Mouse (Mus musculus) WW6 (cell line): ENCODE measurements around the gene Fuca1.
"Not testable (repeated sequence)": the region's sequence is repeated elsewhere in the genome, so short reads cannot be mapped to it uniquely, and the experiment has no call there.

Experiments used
- DNase-seq: peaks from one replicate; pipeline ENCODE4 v3.0.0-alpha.2; 2013; ENCODE audit warnings: low read depth, low spot score

Fuca1 gene

GRCm38 (mm10) chr4:135922190-135922589 lies 1.7 kb downstream of the Fuca1 start:
- no peak for DNase-seq

DNA sequence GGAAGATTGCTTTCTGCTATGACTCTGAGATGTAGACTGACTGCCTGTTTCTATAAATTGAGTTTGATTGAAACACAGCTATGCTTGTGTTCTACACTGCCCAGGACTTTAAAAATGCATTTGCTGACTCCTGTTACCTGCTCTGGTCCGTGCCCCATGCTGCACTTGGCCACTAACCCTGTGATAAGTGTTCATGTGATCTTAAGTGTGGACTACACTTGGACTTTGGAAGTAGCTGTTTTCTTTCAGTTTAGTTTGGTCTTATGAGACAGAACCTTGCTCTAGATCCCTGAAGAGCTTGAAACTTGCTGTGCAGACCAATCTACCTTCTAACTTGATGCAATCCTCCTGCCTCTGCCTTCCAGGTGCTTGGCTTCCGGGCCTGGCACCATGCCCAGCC lies 3.9 kb downstream of the Fuca1 start:
- no peak for DNase-seq

- no peak for DNase-seq
These were observed 4.8 kb downstream of the Fuca1 start for GRCm38 (mm10) chr4:135925341-135925740.

DNA sequence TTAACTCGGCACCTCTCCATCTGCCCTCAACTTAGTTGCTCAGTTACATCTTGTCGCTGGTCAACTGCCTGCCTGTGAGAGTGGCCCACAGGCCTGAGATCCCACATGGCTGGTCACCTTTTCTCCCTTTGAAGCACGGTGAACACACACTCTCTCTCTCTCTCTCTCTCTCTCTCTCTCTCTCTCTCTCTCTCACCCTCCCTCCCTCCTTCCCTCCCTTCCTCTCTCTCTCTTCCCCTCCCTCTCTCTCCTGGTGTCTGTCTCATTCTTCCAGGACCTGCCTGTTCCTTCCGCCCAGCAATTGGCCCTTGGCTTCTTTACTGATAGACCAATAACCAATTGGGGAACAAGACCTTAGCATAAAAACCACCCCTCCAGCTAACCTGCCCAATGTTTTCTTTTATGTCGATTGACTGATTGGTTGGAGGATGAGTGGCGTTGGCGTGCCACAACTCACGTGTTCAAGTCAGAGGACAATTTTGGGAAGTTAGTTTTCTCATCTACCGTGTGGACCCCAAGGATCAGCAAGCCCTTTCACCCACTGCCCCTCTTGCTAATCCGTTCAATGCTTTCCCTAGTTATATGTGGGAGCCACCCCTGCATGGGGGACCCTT lies 5.8 kb downstream of the Fuca1 start:
- DNase-seq: no peak

- DNase-seq: no peak
These were observed 6.3 kb downstream of the Fuca1 start for GRCm38 (mm10) chr4:135926861-135927260.

DNA sequence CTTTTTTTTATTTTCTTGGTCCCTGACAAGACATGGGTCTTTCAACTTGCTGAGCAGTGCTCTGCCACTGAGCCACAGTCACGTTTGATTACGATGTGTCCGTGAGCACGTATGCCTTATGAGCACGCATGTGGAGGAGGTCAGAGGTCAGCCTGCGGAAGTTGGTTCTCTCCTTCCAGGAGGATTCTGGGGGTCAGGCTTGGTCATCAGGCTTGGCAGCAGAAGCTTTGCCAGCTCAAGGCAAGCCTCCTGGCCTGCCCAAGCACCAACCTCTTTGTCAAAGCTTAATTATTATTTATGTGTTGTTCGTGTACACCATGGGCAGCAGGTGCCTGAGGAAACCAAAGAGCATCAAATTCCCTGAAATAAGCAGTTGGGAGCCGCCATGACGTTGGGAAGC lies 7.8 kb downstream of the Fuca1 start:
- no peak for DNase-seq

GRCm38 (mm10) chr4:135929405-135929804 lies 8.9 kb downstream of the Fuca1 start:
- no peak for DNase-seq

DNA sequence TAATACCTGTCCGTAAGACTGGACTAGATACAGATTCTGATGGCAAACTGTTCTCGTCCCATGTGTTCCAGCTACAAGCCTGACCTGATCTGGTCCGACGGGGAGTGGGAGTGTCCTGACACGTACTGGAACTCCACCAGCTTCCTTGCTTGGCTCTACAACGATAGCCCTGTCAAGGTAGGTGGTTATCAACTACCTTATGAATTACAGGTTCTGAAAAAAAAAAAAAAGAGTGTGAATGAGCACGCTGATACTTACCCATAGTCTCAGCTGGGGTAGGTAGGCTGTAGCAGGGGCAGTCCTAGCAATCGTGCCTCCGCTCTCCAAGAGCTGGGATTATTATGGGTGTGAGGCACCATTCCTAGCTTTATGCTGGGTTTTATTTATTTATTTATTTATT lies 9.3 kb downstream of the Fuca1 start:
- DNase-seq: no peak

- DNase-seq: no peak
These were observed 9.7 kb downstream of the Fuca1 start for GRCm38 (mm10) chr4:135930239-135930638.

- DNase-seq: no peak
These were observed 11.3 kb downstream of the Fuca1 start for GRCm38 (mm10) chr4:135931832-135932231.

GRCm38 (mm10) chr4:135934708-135935500 lies 14.4 kb downstream of the Fuca1 start:
- no peak for DNase-seq

DNA sequence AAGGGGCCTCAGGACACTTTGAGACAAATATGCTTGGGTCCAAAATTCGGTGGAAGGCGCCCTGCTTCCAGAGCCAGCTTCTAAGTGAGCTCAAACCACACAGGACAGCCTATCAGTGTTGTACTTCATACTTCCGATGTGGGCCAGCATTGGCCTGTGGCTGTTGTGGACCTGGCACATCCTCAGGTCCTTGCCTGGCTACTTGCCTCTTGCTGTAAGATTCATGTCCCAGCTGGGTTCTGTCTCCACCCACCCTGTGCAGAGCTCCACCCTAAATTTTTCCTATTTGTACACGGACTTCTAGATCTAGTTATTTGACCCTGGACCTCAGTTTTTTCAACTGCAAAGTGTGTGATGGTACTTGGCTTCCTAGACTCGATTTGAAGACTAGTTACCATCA lies 15.0 kb downstream of the Fuca1 start:
- no peak for DNase-seq

- no peak for DNase-seq
These were observed 18.3 kb downstream of the Fuca1 start for GRCm38 (mm10) chr4:135938858-135939257.

- DNase-seq: not testable (repeated sequence)
These were observed 20.5 kb downstream of the Fuca1 start for GRCm38 (mm10) chr4:135941026-135941425.

GRCm38 (mm10) chr4:135942193-135942592 lies 21.7 kb downstream of the Fuca1 start:
- DNase-seq: no peak

DNA sequence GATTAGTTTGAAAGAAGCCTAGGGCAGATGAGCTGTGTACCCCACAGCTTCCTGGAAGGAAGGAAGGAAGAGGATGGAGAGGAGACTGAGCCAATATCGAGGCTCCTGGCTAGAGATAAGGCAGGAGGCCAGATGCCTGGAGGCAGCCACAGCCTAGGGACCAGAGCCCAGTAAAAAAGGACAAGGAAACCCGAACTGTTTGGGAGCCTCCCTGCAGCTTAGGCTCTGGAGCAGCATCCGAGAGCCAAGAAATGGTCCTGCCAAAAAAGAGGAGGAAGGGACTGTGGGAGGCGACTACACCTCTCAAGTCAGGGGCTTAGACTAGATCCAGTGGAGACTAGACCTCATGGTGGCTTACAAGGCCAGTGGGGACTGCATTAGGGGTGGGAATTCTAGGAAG lies 22.9 kb downstream of the Fuca1 start:
- DNase-seq: no peak

DNA sequence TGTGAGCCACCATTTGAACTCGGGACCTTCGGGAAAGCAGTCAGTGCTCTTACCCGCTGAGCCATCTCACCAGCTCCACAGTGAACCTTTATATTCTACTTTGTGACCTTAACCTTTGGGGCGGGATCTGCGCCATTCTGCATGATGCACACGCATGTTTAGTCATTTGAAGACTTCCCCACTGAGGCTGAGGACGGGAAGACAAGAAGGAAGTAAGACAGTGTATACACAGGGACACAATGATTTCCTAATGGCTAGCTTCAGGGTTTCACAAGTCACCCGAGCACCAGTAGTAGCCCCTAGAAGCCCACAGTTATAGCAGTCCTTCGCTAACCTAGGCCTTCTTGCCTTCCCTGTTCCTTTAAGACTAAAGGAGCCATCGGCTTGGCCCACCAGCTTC lies 25.2 kb downstream of the Fuca1 start:
- no peak for DNase-seq

DNA sequence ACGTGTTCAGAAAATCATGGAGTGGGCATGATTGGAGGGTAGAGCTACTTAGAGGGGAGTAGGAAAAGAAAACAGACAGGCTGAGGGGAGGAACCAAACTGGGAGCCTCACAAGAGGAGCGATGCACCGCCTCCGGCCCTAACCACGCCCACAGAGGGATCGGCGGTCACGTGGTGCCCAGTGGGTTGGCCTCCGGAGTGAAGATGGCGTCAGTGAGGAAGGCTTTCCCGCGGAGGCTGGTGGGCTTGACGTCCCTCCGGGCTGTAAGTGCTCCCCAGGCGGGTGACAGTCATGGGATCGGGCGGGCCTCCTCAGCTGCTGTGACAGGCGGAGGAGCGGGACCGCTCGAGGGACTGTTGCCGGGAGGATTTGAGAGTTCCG lies 25.7 kb downstream of the Fuca1 start, which contains the start of gene Hmgcl:
TSS of gene Hmgcl (plus strand) at position 171 of the 381 bp plus-strand sequence.
- peak; percentile 79 for DNase-seq

GRCm38 (mm10) chr4:135946659-135947301 lies 26.2 kb downstream of the Fuca1 start:
- DNase-seq: no peak

DNA sequence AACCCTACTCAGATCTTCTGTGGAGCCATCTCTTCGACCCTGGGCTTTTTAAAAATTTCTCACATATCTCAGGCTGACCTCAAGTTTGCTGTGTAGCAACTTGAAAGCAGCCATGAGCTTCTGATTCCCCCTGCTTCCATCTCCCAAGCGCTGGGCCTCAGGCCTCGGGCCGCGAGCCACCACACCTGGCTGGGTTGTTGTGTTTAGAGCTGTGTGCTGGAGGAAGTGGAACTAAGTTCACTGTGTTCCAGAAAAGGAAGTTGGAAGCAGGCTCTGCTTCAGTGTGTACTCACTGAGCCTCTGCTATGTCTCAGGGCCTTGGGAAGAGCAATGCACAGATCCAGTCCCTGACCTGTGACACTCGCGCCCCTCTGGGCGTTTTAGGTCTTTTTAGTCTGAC lies 27.6 kb downstream of the Fuca1 start:
- no peak for DNase-seq

DNA sequence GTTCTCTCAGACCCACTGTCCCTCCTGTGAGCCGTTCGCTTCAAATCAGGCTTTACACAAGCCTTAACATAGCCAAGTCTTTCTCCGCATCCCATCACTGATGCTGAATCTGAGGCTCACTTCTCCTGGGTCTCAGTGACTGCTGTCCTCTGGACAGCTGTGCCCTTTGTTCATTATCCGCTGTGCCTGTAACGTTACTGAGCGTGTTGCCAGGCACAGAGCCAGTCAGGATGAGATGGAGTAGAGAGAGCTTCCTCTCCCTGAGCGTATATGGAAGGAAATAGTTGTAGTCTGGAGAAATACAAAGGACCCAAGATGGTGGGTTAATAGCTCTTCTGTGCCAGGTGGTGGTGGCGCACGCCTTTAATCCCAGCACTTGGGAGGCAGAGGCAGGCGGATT lies 28.9 kb downstream of the Fuca1 start:
- DNase-seq: no peak

- no peak for DNase-seq
These were observed 29.4 kb downstream of the Fuca1 start for GRCm38 (mm10) chr4:135949911-135950310.

DNA sequence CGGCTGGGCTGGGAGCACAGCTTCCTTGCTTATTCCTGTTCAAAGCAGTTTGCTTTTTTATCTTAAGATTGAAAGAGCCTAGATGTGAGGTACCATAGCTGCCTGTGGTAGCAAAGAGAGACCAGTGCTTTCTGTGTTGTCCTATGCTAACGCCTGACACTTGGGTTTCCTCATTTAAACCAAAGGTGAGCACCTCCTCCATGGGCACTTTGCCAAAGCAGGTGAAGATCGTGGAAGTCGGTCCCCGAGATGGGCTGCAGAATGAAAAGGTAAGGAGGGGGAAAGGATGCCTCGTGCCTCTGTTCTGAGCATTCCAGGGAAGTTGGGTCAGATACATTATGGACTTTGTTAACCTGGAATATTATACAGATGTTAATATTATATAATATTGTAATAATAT lies 29.8 kb downstream of the Fuca1 start:
- no peak for DNase-seq
